Mouse (Mus musculus) embryo, embryonic 11.5 days (tissue): ENCODE data around the gene Rhbdl2.

Experiments used
- DNase-seq: peaks from one replicate; pipeline ENCODE4 v3.0.0-alpha.2; 2012; ENCODE audit warnings: low read depth, low spot score

Rhbdl2 gene

DNA sequence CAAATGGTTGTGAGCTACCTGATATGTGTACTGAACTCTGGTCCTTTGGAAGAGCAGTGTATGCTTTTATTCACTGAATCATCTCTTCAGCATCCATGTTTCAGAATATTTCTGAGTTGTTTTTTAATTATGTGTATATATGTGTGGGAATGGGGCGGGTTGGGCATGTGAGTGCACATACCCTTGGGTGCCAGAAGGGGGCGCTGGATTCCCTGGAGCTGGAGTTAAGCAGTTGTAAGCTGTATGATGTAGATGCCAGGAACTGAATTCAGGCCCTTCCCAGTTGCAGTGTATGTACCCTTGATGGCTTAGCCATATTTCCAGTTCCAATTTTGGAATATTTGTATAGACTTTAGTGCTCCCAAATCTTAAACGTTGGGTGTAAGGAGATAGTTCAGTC lies 24.9 kb downstream of the Rhbdl2 start:
- DNase-seq = no peak

DNA sequence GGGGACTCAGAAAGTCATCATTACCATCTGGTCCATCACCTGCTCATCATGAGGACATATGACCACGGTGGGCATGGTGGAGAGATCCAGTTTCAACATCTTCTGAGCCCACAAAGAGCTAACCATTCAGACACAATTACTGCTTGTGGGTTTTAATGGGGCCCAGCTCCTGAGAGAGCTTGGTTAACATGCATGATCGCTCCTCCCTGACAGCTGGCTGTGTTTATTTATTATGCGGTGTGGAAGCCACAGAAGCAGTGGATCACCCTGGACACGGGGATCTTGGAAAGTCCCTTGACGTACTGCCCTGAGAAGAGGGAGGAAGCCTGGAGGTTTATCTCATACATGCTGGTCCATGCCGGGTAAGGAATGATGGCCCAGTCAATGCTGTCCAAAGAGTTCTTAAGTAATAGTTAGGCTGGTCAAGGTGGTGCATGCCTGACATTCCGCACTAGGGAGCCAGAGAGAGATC lies 26.4 kb downstream of the Rhbdl2 start:
- no peak for DNase-seq

DNA sequence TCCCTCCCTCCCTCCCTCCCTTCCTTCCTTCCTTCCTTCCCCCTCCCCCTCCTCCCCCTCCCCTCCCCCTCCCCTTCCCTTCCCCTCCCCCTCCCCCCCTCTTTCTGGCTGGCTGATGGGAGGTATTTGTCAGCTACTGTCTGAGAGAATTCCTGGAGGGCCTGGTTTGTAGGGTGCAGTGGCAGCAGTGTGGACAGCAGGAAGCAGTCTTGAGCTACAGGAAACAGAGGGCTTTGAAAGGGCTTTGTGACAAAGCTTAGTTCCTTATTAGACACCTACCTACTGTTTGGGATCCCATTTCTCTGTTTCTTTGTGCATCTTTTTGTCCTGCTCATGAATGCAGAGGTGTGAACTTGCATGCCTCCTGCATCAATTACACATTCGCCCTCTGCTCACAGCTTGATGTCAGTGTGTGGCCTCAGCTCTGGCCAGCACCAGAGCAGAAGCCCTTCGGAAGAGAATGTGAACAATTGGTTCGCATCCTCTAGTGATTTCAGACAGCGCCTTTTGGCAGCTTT lies 31.5 kb downstream of the Rhbdl2 start:
- DNase-seq = no peak

DNA sequence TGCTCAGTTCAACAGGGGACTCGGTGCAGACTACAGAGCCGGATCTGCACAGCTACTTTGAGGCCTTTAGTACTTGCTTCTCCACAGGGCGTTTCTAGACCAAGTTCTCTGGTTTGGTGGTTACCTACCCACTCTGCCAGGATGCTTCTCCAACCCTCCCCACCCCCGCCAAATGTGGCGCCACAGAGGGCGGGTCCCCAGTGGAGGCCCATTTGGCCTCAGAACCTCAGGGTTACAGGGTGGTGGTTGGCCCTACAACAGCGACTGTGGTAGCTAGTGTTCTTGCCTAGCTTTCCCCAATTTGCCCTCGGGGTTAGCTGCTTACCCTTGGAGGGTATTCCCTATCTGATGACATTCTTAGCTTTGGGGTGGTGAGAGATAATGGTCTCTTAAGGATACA lies 54.5 kb downstream of the Rhbdl2 start:
- no peak for DNase-seq

DNA sequence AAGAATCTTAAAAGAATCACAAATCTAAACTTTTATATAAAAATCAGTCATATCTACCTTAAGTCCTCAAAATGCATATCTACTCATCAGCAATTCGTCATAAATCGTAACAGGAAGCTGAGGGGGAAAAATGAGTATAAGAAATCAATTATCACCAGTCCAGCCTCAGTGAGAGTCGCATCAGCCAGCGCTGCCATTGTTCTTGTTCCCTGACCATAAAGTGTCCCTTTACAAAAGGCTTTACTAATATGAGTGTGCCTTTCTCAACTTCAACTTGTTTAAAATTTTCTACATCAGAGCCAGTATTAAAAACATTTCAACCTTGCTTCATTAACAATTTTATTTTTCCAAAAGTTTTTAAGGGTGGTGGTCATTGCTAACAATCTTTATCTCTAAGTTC lies 69.2 kb downstream of the Rhbdl2 start:
- DNase-seq = no peak

DNA sequence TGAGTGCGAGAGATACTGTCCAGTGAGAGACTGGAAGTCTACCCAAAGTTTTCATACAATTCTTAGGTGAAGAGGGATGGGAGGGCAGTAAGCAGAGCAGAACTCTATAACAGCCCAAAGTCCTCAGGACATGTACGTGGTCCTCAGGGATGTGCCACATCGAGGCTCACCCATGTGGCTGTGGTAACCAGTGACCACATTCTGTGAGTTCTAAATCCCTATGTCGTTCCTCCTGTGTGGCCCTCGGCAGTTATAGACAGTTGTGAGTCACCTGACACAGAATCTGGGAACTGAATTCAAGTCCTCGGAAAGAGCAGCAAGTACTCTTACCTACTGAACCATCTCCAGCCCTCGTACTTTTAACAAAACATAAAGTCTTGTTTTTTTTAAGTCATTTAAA lies 70.4 kb downstream of the Rhbdl2 start:
- DNase-seq = no peak

DNA sequence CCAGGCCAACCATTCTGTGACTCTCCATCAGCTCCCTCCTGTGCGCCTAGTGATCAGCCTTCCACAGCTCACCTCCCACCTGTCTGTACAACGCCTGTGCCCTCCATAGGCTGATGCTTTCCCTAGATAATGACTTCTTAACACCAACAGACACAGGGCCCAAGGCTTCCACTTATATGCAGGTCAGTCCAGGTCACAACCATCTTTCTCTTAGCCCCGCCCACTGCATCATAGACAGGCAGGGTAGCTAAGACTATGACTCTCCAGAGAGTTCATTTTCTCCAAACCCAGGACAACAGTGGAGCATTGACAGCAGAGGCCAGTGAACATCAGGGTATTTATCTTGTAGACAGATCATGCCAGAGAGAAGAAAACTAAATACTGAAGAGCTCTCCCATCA lies 71.7 kb downstream of the Rhbdl2 start, which contains the start of gene 4933427I04Rik:
TSS of gene 4933427I04Rik (plus strand) at position 301 of the 400 bp plus-strand sequence.
- no peak for DNase-seq

DNA sequence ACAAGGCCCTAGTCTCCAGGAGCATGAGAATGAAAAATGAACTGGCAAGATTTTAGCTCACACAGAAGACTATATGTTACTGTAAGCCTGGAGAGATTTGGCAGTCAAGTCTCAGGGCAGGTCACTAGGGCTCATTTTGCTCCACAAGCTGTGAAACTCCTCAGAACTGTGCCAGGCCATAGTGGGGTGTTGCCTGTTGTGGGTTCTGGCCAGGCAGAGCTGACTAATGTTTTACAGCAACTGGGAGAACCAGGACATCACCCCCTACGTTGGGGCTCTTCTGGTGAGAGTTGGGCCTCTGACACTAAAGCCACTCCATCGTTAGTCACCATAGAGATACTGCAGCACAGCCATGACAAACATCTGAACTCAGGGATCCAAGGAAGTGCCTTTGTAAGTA lies 72.1 kb downstream of the Rhbdl2 start:
- DNase-seq = no peak

DNA sequence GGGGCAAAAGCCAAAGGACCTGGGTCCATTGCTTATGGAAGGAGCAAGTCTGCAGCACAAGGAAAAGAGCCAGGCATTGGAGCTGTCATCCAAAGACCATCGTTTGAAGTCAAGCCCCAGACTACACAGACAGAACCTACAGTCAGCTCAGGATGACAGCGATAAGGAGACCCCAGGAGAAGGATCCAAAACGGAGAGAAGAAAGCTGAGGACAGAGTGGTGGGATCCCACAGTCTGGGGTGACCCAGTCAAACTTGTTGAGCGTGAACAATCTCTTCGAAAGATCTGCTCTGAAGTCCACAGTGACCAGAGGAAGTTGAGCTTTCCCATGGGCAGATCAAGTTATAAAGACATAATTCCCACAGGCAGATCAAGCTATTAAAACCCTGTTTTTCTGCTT lies 72.9 kb downstream of the Rhbdl2 start:
- DNase-seq = no peak
